Mouse (Mus musculus): Measurements from ENCODE around the gene Ltbp2. TPM values are rescaled to one million over a fixed set of nuclear protein-coding genes. Genes with fewer than 3 reads are reported as not detected.

The Ltbp2 gene
- not detected in 2 replicates for total RNA-seq (2015)
- total RNA-seq (2017): 1.2 TPM in 1 of 2 replicates, not detected in the other

DNA sequence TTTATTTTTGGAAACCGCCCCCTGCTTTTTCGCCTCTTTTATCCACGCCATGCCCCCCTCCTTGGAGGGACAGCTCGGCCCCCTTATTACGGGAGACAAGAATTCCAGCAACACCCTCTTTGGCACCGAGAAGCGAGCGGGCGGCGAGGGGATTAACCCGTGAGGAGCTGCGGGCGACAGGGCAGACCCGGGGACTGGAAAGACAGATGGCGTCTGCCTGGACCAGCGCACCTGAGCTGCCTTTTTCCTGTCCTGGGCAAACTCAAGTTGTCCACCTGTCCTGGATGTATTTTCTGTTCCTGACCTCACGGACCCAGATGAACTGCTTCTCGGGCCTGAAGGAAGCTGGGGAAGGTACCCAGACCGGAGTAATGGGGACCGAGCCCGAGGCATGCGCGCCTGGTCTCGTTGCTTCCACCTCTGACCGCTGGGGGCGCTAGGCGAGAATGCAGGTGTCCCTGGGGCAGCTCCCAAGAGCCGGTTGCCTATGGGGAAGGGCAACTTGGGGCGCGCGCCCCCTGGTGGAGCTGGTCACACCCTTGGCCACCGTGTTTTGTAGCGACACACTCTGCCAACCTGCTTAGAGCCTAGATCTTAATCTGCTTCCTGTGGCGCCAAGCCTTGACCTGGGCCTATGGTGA, at the start of gene Ltbp2:
Gene Ltbp2 (minus strand): TSS at position 52 of the 641 bp plus-strand sequence.
- ATAC-seq (replicated peaks; ENCODE audit: poor library complexity): peak; percentile 97

- no peak for ATAC-seq (replicated peaks; ENCODE audit: poor library complexity)
Measured at GRCm38 (mm10) chr12:84924324-84924723, 48.0 kb upstream of the Ltbp2 start.

DNA sequence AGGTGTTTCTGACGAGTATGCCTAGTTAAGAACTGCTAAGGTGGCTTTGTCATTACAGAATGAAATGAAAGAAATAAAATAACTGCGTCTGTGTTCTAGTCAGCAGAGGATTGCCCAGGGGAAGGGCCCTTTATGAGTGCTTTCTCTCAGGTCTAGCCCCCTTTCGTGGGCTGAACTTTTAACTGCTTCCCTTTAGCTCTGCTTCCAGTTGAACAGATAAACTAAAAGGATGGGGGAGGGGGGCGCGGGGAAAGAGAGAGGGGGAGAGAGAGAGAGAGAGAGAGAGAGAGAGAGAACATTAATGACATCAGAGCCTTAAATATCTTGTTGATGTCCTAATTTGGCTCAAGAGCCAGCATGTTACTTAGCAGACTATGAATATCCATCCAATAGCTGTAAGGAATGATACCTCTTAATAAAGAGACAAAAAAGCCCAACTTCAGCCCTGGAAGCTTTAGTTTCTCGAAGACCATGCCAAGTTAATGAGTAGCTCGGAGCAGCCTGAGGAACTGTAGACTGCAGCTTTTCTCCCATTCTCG, 45.6 kb upstream of the Ltbp2 start:
- no peak for ATAC-seq (replicated peaks; ENCODE audit: poor library complexity)

DNA sequence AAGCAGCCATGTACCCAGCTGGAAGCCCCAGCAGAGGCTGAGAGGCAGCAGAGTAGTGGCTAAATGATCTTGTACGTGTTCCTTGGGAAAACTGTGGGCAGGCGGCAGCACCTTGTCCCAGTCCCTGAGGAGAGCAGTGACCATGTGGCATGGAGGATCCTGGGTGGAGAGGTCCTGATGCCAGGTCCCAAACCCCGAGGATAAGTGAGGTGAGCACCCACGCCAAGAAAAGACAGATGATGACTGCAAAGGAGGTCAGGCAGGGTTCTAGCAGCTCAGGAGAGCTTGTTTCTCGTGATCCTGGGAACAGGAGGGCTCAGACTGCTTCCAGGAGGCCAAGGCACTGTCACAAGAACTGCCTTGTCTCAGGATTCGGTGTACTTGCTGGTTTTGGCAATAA, 42.5 kb upstream of the Ltbp2 start:
- ATAC-seq (replicated peaks; ENCODE audit: poor library complexity): no peak

- ATAC-seq (replicated peaks; ENCODE audit: poor library complexity): peak; percentile 63
Measured at GRCm38 (mm10) chr12:84917799-84918198, 41.5 kb upstream of the Ltbp2 start.

DNA sequence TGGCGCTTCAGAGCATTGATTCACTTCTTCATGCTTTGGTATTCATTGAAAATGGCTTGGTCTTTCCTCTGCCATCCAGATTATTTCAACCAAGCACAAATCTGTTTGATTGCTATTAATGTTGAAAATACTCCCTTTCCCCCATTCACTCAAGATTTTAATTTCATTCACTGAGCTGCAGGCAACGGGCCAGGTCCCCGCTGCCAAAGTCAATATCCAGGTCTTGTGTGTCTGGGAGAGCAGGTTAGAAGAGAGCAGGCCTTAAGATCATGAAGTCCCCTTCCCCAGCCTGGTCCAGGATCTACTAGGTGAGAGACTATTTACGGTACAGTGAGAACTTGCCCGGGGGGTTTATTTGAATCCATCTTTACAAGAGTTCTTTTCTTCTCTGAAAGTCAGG, 38.6 kb upstream of the Ltbp2 start:
- ATAC-seq (replicated peaks; ENCODE audit: poor library complexity): no peak

- no peak for ATAC-seq (replicated peaks; ENCODE audit: poor library complexity)
Measured at GRCm38 (mm10) chr12:84912652-84913104, 36.3 kb upstream of the Ltbp2 start.

DNA sequence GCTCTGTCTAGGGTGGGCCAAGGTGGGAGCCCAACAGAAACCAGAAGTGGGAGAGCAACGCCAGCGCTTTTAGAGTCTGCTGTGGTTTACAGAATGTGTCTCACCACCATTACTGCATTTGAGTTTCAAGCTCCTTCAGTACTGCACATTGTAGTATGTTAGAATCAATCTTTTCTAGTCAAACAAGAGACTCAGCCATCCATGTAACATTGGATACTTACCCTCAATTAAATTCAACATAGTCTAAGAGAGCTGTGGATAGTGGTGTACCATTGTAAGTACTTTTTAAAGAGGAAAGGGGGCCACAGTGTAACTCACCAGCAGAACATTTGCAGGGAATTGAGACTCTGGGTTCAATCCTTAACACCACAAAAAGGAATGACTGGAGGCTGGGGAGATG, 35.3 kb upstream of the Ltbp2 start:
- ATAC-seq (replicated peaks; ENCODE audit: poor library complexity): no peak

GRCm38 (mm10) chr12:84910066-84910465, 33.7 kb upstream of the Ltbp2 start:
- ATAC-seq (replicated peaks; ENCODE audit: poor library complexity): no peak

DNA sequence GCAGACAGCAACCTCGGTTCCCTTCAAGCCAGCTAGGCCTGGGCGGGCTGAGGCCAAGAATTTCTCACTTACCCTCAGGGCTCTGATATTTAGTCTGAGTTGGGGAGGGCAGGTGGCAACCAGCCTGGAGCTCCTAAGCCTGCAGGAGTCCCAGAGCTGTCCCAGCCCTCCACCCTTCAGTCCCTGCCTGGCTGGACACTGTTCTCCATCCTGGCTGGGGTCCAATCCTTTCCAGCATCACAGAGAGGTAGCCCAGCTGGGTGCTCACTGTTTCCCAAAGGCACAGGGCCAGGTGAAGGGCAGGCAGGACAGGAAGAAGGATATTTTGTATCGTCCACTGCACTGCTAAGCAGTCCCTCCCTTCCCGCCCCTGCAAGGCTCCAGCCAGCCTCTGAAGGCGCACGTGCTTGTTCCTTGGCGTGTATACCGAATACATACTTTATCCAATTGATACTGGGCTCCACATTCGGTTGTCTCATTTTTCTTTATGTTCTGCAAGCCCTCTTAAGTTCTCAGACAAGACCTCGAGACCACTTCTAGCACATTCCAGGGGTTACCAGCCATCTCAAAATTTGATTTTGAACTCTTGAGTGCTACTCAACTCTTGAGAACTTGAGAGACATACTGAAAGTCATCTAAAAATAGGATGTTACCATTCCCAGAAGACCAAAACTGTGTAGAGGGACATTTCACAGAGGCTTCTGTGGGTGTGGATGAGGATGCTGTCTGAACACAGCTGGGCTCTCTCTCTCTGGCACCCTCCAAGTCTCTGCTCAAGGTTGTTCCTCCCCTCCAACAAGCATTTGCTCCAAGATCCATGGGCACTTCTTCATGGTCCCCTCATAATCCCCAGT, 31.5 kb upstream of the Ltbp2 start:
- no peak for ATAC-seq (replicated peaks; ENCODE audit: poor library complexity)

DNA sequence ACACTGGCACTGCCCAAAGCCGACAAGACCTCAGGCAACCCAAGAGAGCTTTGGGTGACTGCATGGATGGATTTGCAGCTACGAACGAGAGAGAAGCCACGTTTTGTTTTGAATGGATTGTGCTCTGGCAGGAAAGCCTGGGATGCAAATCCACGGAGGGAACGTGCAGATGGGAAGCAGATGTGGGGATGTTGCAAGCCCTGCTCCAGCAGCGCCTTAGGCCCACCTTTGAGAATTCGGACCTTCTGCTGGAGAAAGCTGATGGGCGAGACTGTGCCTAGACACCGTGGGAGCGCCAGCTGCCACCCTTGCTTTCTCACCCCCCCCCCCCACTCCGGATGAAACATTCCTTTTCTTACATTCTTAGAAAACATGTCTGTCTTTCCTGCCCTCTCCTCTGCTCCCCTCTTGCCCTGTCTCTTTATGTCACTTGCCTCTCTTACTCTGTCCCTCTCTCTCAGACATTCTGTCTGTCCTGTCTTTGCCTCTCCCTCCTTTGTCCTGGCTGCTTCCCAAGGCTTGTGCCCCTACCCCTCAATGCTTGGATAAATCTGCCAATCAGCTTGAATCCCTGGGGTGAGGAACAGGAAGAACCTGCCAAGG, 30.8 kb upstream of the Ltbp2 start:
- no peak for ATAC-seq (replicated peaks; ENCODE audit: poor library complexity)

GRCm38 (mm10) chr12:84904399-84904798, 28.1 kb upstream of the Ltbp2 start:
- no peak for ATAC-seq (replicated peaks; ENCODE audit: poor library complexity)

DNA sequence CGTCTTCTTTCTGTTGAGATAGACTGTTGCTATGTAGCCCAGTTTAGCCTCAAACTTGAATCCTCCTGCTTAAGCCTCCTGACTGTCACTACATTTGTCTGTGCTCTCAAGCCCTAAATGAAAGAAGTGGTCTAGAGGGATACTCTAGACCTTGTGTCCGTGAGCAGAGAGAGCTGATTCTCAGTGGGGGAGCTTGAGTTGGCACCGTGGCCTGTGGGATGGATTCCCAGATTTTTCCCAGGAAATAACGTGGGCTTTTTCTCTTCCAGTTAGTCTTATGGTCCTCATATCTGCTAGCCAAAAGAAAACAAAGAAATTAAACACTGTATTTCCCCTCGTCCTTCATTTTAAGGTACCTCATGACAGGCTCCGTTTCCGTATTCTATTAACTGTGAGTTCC, 24.0 kb upstream of the Ltbp2 start:
- ATAC-seq (replicated peaks; ENCODE audit: poor library complexity): no peak

GRCm38 (mm10) chr12:84897322-84897721, 21.0 kb upstream of the Ltbp2 start:
- ATAC-seq (replicated peaks; ENCODE audit: poor library complexity): no peak

- ATAC-seq (replicated peaks; ENCODE audit: poor library complexity): no peak
Measured at GRCm38 (mm10) chr12:84896235-84896634, 19.9 kb upstream of the Ltbp2 start.

- no peak for ATAC-seq (replicated peaks; ENCODE audit: poor library complexity)
Measured at GRCm38 (mm10) chr12:84893648-84894628, 17.6 kb upstream of the Ltbp2 start.

GRCm38 (mm10) chr12:84890289-84890688, 14.0 kb upstream of the Ltbp2 start:
- no peak for ATAC-seq (replicated peaks; ENCODE audit: poor library complexity)

- no peak for ATAC-seq (replicated peaks; ENCODE audit: poor library complexity)
Measured at GRCm38 (mm10) chr12:84885107-84885876, 9.0 kb upstream of the Ltbp2 start.

DNA sequence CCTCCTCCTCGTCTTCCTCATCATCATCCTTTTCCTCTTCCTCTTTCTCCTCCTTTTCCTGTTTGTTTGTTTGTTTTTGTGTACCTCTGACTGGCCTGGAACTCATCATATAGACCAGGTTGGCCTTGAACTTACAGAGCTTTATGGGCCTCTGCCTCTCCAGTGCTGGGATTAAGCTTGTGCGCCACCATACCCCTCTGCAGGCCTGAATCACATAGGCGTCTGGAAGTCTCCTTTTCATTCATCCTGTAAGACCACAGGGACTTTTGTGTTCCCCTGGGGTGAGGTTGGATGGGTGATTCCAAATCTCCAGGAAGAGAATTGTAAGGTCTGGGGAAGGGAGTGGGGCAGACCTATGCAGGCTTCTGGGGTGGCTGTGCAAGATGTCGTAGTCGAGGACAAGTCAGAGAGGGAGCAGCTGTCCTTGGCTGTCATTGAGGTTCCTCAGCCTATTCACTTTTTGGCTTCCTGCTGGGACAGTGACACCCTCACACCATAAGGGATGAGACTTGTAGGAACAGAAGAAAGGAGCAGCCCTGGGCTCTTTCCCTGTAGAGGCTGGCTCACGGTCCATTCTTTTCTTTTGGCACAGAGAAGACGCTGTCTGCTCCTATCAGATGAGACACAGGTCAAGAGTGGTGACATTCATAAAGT, 8.2 kb upstream of the Ltbp2 start:
- ATAC-seq (replicated peaks; ENCODE audit: poor library complexity): peak; percentile 42; the same call in 1 of the 2 replicates
